Mouse (Mus musculus) adrenal gland, postnatal 14 days (tissue): ENCODE results near the gene Krt14. TPM values are rescaled to one million over a fixed set of nuclear protein-coding genes. Genes with fewer than 3 reads are reported as not detected.

Source experiments
- DNase-seq: peaks from one replicate; pipeline ENCODE4 v3.0.0; 2021; ENCODE audit warnings: mixed read lengths
- total RNA-seq: library from RNA; stranded (reverse); gene quantifications from 2 replicates; pipeline ENCODE4 v1.2.3, GENCODE M21; 2021

Krt14 gene
- total RNA-seq, 1 experiment from 2014 or later: 0.41 TPM

DNA sequence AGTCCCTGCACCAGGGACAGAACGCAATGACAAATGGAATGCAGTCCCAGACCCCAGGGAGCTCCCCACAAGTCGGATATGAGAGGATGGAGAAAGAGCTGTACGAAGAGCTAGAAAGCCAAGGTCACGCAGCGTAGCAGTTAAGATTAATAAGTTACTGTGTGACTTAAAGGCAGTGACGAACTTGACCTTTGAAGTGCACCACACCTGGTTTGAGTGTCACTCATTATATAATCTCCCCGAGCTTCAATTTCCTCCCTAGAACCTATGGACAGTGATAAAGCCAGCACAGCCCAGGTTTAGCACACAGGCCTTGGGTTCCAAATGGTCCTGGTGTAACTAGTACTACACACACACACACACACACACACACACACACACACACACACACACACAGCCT, 43.0 kb downstream of the Krt14 start:
- no peak for DNase-seq

DNA sequence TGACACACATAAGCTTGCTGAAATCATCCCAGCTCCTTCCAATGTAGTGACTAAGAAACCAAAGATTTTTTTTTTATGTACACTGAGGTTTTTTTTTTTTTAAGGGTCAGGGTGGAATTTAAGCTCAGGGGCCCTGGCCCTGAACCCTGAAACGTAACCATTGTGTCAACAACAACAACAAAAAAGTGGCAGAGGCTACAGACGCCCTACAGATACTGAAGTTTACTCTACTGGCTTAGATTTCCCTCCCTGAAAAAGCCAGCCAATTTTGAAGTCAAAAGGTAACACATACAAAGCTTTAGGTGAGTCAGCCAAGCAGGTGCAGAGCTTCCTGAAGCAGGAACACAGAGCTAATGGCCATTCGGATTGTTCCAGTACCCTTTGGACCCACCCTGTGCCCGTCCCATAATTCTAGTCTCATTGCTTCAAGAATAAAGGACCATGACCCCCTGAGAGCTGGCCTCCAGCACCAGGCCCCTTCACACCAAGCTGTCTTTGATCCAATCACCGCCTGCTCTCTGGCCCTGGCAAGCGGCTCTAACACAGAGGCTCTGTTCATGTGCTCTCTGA, 49.4 kb downstream of the Krt14 start:
- no peak for DNase-seq

DNA sequence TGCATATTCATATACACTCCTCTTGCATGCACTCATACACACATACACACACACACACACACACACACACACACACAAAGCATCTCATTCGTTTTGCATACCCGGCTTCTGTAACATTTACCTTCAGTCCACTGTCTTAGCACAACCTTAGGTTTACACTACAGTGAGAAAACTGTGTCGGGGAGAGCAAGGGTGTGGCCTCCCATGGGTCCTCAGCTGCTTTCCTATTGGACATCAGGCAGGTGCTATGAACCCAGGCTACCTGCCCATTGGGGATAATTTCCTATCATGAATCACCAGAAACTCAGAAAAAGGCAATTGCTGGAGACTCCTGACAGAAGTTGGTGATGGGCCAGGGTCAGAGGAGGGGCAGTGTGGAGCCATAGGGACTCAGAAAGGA, 50.0 kb downstream of the Krt14 start:
- DNase-seq: no peak

DNA sequence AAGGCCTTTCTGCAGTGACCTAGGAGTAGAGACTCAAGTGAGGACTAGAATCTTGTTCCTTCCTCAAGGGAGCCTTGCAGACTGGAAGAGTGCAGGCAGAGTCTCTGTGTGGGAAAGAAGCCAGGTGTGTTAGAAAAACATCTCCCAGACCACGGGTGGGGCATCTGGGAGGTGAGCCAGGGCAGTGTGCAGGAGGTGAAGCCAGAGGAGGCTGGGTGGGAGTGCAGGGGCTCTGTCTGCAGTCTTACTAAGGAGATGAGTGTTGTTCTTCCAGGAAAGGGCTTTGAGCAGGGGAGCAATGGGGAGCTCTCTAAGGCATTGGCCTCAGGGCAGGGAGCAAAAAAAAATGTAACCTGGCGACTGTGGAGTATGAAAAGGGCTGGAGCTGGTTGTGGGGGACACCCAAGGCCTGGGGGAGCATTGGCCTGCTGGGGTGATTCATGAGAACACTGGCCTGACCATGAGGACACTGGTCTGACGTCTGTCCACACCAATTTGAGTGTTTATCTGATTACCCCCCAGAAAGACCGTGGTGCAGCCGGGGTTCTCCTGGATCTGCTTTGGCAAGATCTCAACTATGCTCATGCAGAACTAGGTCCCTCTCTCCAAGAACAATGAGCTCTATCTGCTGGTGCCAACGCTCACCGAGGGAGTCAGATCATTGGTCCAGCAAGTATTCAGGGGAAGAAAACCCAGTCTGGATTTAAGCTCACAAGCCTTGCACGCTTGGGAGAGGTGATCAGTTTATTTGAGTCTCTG, 51.7 kb downstream of the Krt14 start:
- DNase-seq: no peak

Other genes starting within 250 kb of the Krt14 start
- gene Krtap29-1, start 228.5 kb downstream of the Krt14 start, total RNA-seq: not detected in 2 replicates
- not detected in 2 replicates for gene Krtap16-1, start 221.0 kb downstream of the Krt14 start, total RNA-seq
- not detected in 2 replicates for gene Krtap17-1, start 213.6 kb downstream of the Krt14 start, total RNA-seq
- not detected in 2 replicates for gene Krt33a, start 191.3 kb downstream of the Krt14 start, total RNA-seq
- not detected in 2 replicates for gene Krt33b, start 177.7 kb downstream of the Krt14 start, total RNA-seq
- gene Krt34, start 166.0 kb downstream of the Krt14 start, total RNA-seq: not detected in 2 replicates
- gene Krt31, start 157.0 kb downstream of the Krt14 start, total RNA-seq: not detected in 2 replicates
- not detected in 2 replicates for gene Krt32, start 119.3 kb downstream of the Krt14 start, total RNA-seq
- not detected in 2 replicates for gene Krt35, start 111.3 kb downstream of the Krt14 start, total RNA-seq
- 0.19 TPM in 1 of 2 replicates, not detected in the other for gene Krt36, start 101.9 kb downstream of the Krt14 start, total RNA-seq
- not detected in 2 replicates for gene Krt13, start 86.0 kb downstream of the Krt14 start, total RNA-seq
- not detected in 2 replicates for gene Krt15, start 71.6 kb downstream of the Krt14 start, total RNA-seq
- 6.4 and 6.6 TPM in 2 replicates for gene Krt19, start 58.9 kb downstream of the Krt14 start, total RNA-seq
- gene Krt9, start 14.3 kb downstream of the Krt14 start, total RNA-seq: not detected in 2 replicates
- not detected in 2 replicates for gene Krt16, start 41.4 kb upstream of the Krt14 start, total RNA-seq
- not detected in 2 replicates for gene Krt17, start 53.5 kb upstream of the Krt14 start, total RNA-seq
- gene Krt42, start 62.3 kb upstream of the Krt14 start, total RNA-seq: not detected in 2 replicates
- 987 and 1,021 TPM in 2 replicates for gene Eif1, start 112.3 kb upstream of the Krt14 start, total RNA-seq
- gene Gast, start 126.9 kb upstream of the Krt14 start, total RNA-seq: not detected in 2 replicates
- 50.1 and 54.0 TPM in 2 replicates for gene Hap1, start 148.6 kb upstream of the Krt14 start, total RNA-seq
- gene Jup, start 190.2 kb upstream of the Krt14 start, total RNA-seq: 101 and 102 TPM in 2 replicates
- 25.8 and 26.7 TPM in 2 replicates for gene P3h4, start 207.3 kb upstream of the Krt14 start, total RNA-seq
- 33.8 and 38.9 TPM in 2 replicates for gene Fkbp10, start 208.1 kb upstream of the Krt14 start, total RNA-seq
- gene Nt5c3b, start 234.3 kb upstream of the Krt14 start, total RNA-seq: 51.5 and 57.5 TPM in 2 replicates
- gene Klhl10, start 234.4 kb upstream of the Krt14 start, total RNA-seq: 0.94 and 1.5 TPM in 2 replicates